Comparison of ENCODE assay signal across 13 mouse cellular contexts in genomic region chr1:167292447-167292846, GRCm38 (mm10). TPM values are rescaled to one million over a fixed set of nuclear protein-coding genes. Genes with fewer than 3 reads are reported as not detected.
DNase-seq lines count a peak whose midpoint lies in the region; ATAC-seq and TF ChIP-seq lines count a peak whose summit lies in the region.
"Had no signal": no experiment of that assay in that cellular context is flagged by ENCODE, and none has a peak within 500 bp of the region (broad histone marks: within the 10 kb centered on the region; RNA-seq: fewer than 3 reads in every experiment).

No protein-coding gene starts in this region.

- H3K4me2 ChIP-seq in lung, embryonic 14.5 days = peak overlapping the region; percentile 27; the same call in 1 of the 2 replicates
- H3K4me2 ChIP-seq: forebrain, embryonic 15.5 days; midbrain, embryonic 12.5 days had no signal

- H3K36me3 ChIP-seq in kidney, adult 2 months (ENCODE audit: control insufficient read depth, insufficient read depth, low read length) = no peaks in the 10 kb centered on the region
- H3K36me3 ChIP-seq in lung, embryonic 14.5 days (ENCODE audit: insufficient read depth) = no peaks in the 10 kb centered on the region
- H3K36me3 ChIP-seq: forebrain, embryonic 15.5 days; midbrain, embryonic 12.5 days had no signal

- no peaks in the 10 kb centered on the region; the same call in 1 of the 2 replicates for H3K27me3 ChIP-seq in kidney, adult 2 months (replicated peaks; ENCODE audit: control insufficient read depth, insufficient read depth, low read length)
- H3K27me3 ChIP-seq in lung, embryonic 14.5 days (ENCODE audit: insufficient read depth, low read length) = no peaks in the 10 kb centered on the region; the same call in 1 of the 2 replicates
- H3K27me3 ChIP-seq: forebrain, embryonic 15.5 days had no signal

- H3K9me3 ChIP-seq in lung, embryonic 14.5 days (ENCODE audit: low read depth, low read length) = no peaks in the 10 kb centered on the region
- H3K9me3 ChIP-seq: forebrain, embryonic 15.5 days; midbrain, embryonic 12.5 days had no signal

- 35% methylated on average over 11 of the region's 11 CpGs for WGBS in kidney, adult 2 months
- 13% methylated on average over 11 of the region's 11 CpGs for WGBS in lung, embryonic 14.5 days

- intact Hi-C loops in left cerebral cortex, postnatal 4 days (cut with DNase I) = no loop called here
- intact Hi-C loops in left cerebral cortex, postnatal 10 days (cut with DNase I) = no loop called here

- no peak for TF ChIP-seq CTCF in kidney, adult 2 months (conservative IDR thresholded peaks at IDR 0.05; ENCODE audit: insufficient read depth, insufficient read length, low read depth, low read length)
- 0 out of 2 replicates have a peak, but pooled peaks have one; percentile 5 for TF ChIP-seq CTCF in lung, embryonic 14.5 days (IDR thresholded peaks at IDR 0.05; ENCODE audit: low read depth)

- no peaks in the 10 kb centered on the region for H3K4me1 ChIP-seq in kidney, adult 2 months (ENCODE audit: control insufficient read depth, insufficient read depth, low read length)
- peaks cover 5% of the 10 kb centered on the region; the same call in 1 of the 2 replicates for H3K4me1 ChIP-seq in lung, embryonic 14.5 days (ENCODE audit: insufficient read depth)

- TF ChIP-seq POLR2A in kidney, adult 2 months (IDR thresholded peaks at IDR 0.05; ENCODE audit: low read depth, low read length) = no peak

- DNase-seq in MN1 (ENCODE audit: low spot score) = peak; percentile 75
- DNase-seq in heart, adult 18-20 months = peak; percentile 61 to 83
- DNase-seq in kidney, adult 2 months = peak; percentile 53
- DNase-seq in lung, embryonic 14.5 days = peak; percentile 90
- no peak for DNase-seq in left cerebral cortex, postnatal 4 days
- DNase-seq in ovary, postnatal 36 days (ENCODE audit: low spot score) = no peak
- DNase-seq in adrenal gland, adult 2 months = no peak
- no peak for DNase-seq in left cerebral cortex, postnatal 10 days (ENCODE audit: extremely low spot score in 1 of 2, low spot score in 2 of 2)
- DNase-seq: adrenal gland, adult 8-10 months; layer of hippocampus, adult 9-11 months; thymus, postnatal 14 days had no signal

- H3K4me3 ChIP-seq in kidney, adult 2 months (ENCODE audit: insufficient read depth, low read depth, low read length) = no peak overlapping the region
- no peak overlapping the region for H3K4me3 ChIP-seq in lung, embryonic 14.5 days (ENCODE audit: low read depth, low read length)
- H3K4me3 ChIP-seq: forebrain, embryonic 15.5 days; midbrain, embryonic 12.5 days had no signal

- no peak overlapping the region for H3K9ac ChIP-seq in lung, embryonic 14.5 days
- H3K9ac ChIP-seq: forebrain, embryonic 15.5 days; midbrain, embryonic 12.5 days had no signal

- peak; percentile 88 for ATAC-seq in lung, embryonic 14.5 days (ENCODE audit: insufficient read depth)
- ATAC-seq: forebrain, embryonic 15.5 days had no signal

- H3K27ac ChIP-seq in kidney, adult 2 months (ENCODE audit: insufficient read depth, low read depth, low read length) = no peak overlapping the region
- H3K27ac ChIP-seq in lung, embryonic 14.5 days (ENCODE audit: low read depth) = peak overlapping the region; percentile 50; the same call in 1 of the 2 replicates
- H3K27ac ChIP-seq: forebrain, embryonic 15.5 days; midbrain, embryonic 12.5 days had no signal

RNA-seq across cellular contexts. Expression of gene Uck2, which starts 7.3 kb away (rescaled TPM):
- 10 to 100 TPM; 41.8 to 43.8 TPM for total RNA-seq in heart, adult 18-20 months (2021)
- polyA plus RNA-seq in kidney, adult 2 months (2012; rRNA removed) = 12.8 and 17.5 TPM in 2 replicates
- 98.3 and 98.8 TPM in 2 replicates for polyA plus RNA-seq in lung, embryonic 14.5 days (2014; fragmentation: Nextera tagmentation; extraction: Ambion mirVana)
- total RNA-seq in left cerebral cortex, postnatal 4 days (2021) = 10 to 100 TPM; 80.8 to 85.6 TPM
- 100 to 1,000 TPM in 1 of 2 experiments, 10 to 100 TPM in 1; 39.5 to 107 TPM for total RNA-seq in adrenal gland, adult 2 months (2021)
- polyA plus RNA-seq in adrenal gland, adult 2 months (2012; rRNA removed) = 15.8 and 30.4 TPM in 2 replicates
- total RNA-seq in left cerebral cortex, postnatal 10 days (2021) = 10 to 100 TPM; 76.6 to 78.0 TPM

RNA-seq across cellular contexts. Expression of gene Tmco1, which starts 15.7 kb away (rescaled TPM):
- total RNA-seq in heart, adult 18-20 months (2021) = 10 to 100 TPM; 83.6 to 99.6 TPM
- polyA plus RNA-seq in kidney, adult 2 months (2012; rRNA removed) = 96.7 and 127 TPM in 2 replicates
- polyA plus RNA-seq in lung, embryonic 14.5 days (2014; fragmentation: Nextera tagmentation; extraction: Ambion mirVana) = 91.5 and 93.1 TPM in 2 replicates
- total RNA-seq in left cerebral cortex, postnatal 4 days (2021) = 10 to 100 TPM; 36.1 to 43.9 TPM
- total RNA-seq in adrenal gland, adult 2 months (2021) = 100 to 1,000 TPM; 141 to 146 TPM
- polyA plus RNA-seq in adrenal gland, adult 2 months (2012; rRNA removed) = 58.7 and 83.4 TPM in 2 replicates
- 10 to 100 TPM; 40.3 to 42.0 TPM for total RNA-seq in left cerebral cortex, postnatal 10 days (2021)

RNA-seq across cellular contexts. Expression of gene Aldh9a1, which starts 57.3 kb away (rescaled TPM):
- total RNA-seq in heart, adult 18-20 months (2021) = 10 to 100 TPM; 17.8 to 20.8 TPM
- 150 and 171 TPM in 2 replicates for polyA plus RNA-seq in kidney, adult 2 months (2012; rRNA removed)
- 44.0 and 46.2 TPM in 2 replicates for polyA plus RNA-seq in lung, embryonic 14.5 days (2014; fragmentation: Nextera tagmentation; extraction: Ambion mirVana)
- 10 to 100 TPM; 36.0 to 40.7 TPM for total RNA-seq in left cerebral cortex, postnatal 4 days (2021)
- total RNA-seq in adrenal gland, adult 2 months (2021) = 10 to 100 TPM; 77.1 to 84.8 TPM
- 62.4 and 62.8 TPM in 2 replicates for polyA plus RNA-seq in adrenal gland, adult 2 months (2012; rRNA removed)
- 10 to 100 TPM; 22.8 to 24.4 TPM for total RNA-seq in left cerebral cortex, postnatal 10 days (2021)

Comparison
In these comparisons a context has a peak if more than half of its experiments do, and no peak if none do; other contexts are left out.
1. DNase-seq: peak in MN1 (single experiment), heart, adult 18-20 months (2 of 2), kidney, adult 2 months (single experiment) and lung, embryonic 14.5 days (single experiment); none in left cerebral cortex, postnatal 4 days (single experiment), ovary, postnatal 36 days (single experiment), adrenal gland, adult 2 months (single experiment) and left cerebral cortex, postnatal 10 days (0 of 2).